Mouse (Mus musculus) thymus, adult 18-20 months (tissue): Measurements from ENCODE around the gene Myh7.

ENCODE experiments used
- DNase-seq, 2 experiments: peaks; one replicate each; pipeline ENCODE4 v3.0.0; 2022; ENCODE audit warnings: mixed read lengths in 2 of 2

The Myh7 gene

DNA sequence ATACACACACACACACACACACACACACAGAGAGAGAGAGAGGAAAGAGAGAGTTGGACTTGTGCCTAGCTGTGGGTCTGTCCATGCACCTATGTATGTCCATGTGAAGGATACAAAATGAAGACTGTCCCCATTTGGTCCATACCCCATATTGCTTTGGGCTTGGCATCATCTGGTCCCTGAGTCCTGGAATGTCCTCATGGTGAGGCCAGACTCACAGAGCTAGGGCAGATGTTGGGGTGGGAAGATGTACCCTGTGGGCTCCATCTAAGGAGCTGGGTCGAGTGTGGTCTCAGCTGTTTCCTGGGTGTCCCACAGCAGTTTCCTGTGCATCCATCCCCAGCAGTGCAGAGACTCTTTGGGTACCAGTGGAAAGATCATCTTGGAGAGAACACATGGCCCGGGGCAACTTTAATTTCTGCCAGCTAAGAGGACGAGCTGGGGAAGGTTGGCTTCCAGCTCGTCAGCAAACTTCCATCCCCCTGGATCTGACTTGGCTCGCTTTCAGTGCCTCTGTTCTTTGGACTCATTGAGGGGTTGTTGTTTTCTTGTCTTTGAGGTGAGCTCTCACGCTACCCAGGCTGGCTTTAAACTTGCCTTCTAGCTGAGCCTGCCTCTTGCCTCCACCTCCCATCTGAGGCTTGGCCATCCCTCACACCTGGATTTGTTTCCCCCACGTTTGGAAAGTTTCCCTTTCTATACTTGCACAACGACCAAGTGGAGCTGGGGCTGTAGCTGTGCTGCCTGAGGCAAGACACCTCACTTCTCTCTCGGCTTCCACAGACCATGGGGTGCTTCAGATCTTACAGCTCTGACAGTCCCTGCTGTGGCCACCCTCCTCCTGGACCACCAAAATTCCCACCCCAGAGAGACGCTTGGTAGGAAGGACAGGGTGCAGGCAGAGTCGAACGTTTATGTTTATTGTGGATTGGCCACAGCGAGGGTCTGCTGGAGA, 53.1 kb downstream of the Myh7 start:
- DNase-seq = no peak

- DNase-seq = no peak
Measured at GRCm38 (mm10) chr14:54940176-54940530, 54.3 kb downstream of the Myh7 start.

DNA sequence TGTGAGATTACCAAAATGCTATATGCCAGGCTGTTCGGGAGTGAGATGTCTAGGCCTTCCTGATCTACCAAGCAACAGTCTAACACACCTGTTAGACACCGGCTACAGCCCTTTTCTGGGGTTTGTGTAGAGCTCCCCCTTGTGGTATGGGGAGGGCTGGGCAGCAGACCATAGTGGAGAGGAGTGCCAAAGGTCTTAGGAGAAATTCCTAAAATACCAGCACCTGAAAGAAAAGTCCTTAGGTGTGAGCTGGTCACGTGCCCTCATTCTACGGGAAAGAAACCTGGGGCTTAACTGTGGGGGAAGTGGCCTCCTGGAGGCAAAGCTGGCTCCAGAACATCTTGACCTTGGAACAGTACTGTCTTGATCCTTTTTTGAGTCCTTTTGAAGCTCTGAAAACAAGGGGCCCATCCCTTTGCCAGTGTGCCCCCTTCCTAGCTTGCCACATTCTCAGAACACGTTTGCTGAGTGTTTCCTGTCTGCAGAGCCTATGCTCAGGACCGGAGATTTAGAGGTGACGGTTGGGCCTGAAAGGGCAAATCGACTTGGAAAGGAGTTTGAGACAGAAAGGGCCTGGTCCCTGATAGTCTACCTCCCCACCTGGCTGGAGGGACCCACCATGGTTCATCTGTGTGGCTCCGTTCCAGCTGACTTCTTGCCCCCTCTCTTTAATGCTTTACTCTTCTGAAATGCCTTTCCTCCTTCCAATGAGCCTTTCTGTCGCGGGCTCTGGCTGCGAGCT, 54.8 kb downstream of the Myh7 start:
- peak in 1 of 2 experiments; percentile 32 for DNase-seq

DNA sequence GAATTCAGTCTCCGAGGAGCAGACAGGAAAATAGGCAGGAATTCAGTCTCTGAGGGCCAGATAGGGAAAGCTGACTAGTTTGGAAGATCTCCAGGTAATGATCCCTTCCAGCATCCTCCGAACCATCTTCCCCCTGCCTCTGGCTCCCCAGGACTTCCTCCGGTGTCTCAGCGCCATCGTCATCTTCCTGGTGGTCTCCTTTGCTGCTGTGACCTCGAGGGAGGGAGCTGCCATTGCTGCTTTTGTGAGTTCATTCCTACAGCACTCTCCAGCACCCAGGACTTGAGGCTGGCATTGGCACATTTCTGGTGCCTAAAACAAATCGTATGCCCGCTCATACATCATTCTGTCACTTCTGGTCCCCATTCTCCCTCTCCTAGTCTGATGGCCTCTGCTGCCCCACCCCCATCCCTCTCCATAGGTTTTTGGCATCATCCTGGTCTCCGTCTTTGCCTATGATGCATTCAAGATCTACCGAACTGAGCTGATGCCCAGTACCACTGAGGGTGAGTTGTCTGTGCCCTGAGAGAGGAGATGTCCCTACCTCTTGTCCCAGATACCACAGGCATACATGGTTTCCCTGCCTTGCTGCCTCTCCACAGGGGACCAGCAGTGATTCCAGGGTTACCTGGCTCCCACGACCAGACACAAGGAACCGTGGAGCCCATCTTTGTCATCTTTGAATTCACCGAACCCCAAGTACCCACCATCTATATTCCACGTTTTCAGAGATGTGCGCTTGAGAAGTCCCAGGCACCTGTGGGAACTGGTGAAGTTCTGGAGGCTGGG, 55.8 kb downstream of the Myh7 start:
- DNase-seq = no peak

DNA sequence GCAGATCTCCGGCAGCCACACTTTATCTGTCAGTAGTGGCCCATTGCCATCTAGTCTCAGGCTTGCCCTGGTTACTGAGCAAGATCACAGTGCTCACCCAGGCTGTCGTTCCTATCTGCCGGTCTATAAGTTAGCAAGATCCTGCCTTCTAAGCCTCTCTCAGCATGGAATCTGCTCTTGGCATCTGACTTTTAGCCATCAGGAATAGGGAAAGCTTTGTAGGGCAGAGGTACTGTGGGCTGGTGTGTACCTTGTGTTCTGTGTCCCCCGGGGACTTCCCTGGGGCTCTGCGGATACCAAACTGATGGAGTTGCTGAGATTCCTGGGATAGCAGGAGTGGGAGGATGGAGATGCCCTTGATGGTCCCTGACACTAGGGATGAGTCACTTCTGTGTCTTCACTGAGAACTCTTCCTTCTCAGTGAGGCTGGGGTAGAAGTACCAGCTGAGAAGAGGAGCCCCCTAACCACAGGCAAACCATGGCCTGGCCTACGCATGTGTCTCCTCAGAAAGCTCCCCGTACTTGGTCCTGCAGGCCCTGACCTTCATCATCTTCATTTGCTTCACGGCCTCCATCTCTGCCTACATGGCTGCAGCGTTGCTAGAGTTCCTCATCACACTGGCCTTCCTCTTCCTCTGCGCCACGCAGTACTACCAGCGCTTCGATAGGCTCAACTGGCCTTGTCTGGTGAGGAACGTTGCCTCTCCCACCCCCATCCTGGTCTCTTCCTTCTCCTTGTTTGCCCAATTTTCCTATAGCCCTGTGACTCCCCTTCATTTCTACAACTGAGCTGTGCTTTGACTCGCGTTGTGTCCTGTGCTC, 56.9 kb downstream of the Myh7 start:
- no peak for DNase-seq

DNA sequence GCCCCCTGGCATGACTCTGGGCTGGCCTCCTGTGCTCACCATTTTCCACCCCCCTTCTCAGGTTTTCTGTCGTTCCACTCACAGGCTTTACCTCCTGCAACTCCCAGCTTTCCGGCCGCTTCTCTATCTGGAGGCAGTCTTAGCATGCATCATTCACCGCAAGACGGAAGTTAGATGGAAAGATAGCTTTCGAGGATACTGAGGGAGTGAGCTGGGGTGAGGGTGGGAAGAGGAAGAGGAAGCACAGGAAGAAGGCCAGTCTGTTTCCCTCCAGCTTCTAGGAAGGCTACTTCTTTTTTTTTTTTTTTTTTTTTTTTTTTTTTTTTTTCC, 57.6 kb downstream of the Myh7 start:
- no peak for DNase-seq

GRCm38 (mm10) chr14:54935904-54936830, 58.3 kb downstream of the Myh7 start, which contains the start of gene Cmtm5:
Gene Cmtm5, plus strand, starts transcription at chr14:54936261.
- DNase-seq = no peak

GRCm38 (mm10) chr14:54932645-54933150, 61.7 kb downstream of the Myh7 start, which contains the start of gene Il25:
Gene Il25, plus strand, starts transcription at chr14:54932695.
- no peak for DNase-seq

GRCm38 (mm10) chr14:54930431-54930830, 64.0 kb downstream of the Myh7 start:
- no peak for DNase-seq

- no peak for DNase-seq
Measured at GRCm38 (mm10) chr14:54929801-54930200, 64.6 kb downstream of the Myh7 start.

GRCm38 (mm10) chr14:54927296-54927695, 67.1 kb downstream of the Myh7 start:
- no peak for DNase-seq

- no peak for DNase-seq
Measured at GRCm38 (mm10) chr14:54926401-54927158, 67.8 kb downstream of the Myh7 start.

DNA sequence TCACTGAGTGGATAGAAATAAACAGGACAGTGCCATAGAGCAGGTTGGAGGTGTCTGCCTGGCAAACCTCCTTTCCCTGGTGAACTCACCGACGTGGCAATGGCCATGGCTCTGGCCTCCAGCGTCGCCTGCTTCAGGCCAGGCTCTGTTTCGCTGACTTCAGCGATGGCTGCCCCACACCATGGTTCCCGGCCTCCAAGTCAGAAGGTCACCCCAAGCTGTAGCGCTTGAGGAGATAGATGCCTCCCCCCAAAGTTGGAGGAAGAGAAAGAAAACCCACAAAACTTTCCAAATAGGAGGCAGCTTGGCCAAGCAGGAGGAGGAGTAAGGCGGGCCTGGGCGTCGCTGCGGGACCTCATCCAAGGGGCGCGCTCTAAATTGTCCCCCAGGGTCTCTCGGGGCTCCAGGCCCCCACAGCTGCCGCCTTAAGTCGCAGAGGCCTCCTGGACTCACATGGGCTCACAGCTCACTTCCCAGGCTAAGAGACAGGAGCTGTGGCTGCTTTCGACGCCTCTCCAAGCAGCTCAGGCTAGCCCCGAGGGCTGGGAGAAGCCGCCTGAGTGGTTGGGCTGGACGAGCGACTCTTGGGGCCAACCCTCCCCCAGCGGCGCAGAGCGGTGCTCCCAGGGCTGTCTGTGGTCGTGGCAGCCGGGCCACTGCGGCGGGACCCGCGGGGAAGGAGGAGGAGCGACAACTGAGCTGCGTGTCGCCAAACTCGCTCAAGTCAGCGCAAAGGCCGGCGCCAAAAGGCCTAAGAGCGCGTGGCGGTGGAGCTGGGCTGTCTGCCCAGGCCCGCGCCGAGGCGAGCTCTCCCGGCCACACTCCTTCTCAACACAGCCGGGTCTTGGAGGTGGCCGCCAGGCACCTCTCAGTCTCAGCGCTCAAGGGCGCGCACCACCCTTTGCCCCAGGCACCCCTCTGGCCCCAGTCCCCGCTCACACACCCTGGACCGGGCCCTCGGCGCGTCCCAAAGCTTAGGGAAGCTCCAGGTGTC, 68.8 kb downstream of the Myh7 start, which contains the start of gene Efs:
Gene Efs, minus strand, starts transcription at position 778 of the 994 bp plus-strand sequence.
- DNase-seq = no peak

DNA sequence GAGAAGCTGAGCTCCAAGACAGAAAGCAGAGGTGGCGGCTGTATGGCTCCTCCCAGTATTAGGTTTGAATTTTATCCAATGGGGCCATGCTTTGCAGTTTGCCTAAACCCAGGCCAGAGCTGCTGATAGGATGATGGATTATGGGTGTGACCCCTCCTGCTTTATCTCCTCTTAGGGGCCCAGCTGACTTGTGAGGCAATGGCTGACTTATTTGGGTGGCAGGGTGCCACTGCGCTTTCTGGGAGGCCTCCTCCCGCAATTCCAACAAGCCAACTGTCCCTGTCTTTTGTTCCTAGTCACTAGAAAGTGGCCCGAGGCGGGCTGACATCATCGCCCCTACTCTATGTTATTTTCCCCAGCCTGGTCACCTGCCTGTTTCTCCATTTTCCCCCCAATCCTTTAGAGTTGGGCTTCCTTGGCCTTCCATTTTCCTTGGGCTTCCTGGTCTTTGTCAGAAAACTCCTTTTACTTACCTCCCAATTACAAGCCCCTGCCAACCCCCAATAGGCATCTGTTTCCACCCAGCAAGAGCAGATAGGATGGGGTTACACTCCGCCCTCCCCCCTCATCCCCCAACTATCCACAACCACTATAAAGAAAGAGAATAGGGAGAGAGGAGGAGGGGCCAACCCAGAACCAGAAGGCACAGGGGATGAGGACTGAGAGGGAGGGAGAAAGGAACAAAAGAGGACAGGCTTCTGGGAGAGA, 69.6 kb downstream of the Myh7 start:
- DNase-seq = no peak
